Mouse (Mus musculus) heart, embryonic 12.5 days (tissue): ENCODE results near the gene Rundc3b. TPM values are rescaled to one million over a fixed set of nuclear protein-coding genes. Genes with fewer than 3 reads are reported as not detected.

ENCODE experiments used
- ATAC-seq: fragments of 200-750 bp; cut with Nextera tagmentation; 2 replicates; pipeline ENCODE4 v1.8.0; 2017; ENCODE audit warnings: moderate TSS enrichment, moderate library complexity; ENCODE audit not compliant: insufficient number of reproducible peaks, low FRiP score
- H3K27ac ChIP-seq: fragments of 300-500 bp; sonication (generic); 2 replicates; pipeline ENCODE4 v1.5.1; 2016; ENCODE audit warnings: mild to moderate bottlenecking, moderate library complexity; ENCODE audit not compliant: poor library complexity, severe bottlenecking
- H3K27me3 ChIP-seq: fragments of 300-500 bp; sonication (generic); replicated peaks from 2 replicates; pipeline ENCODE4 v1.6.1; 2016; ENCODE audit warnings: mild to moderate bottlenecking, moderate library complexity
- H3K36me3 ChIP-seq: fragments of 300-500 bp; sonication (generic); 2 replicates; pipeline ENCODE4 v1.6.1; 2016; ENCODE audit warnings: mild to moderate bottlenecking, moderate library complexity
- H3K4me1 ChIP-seq: fragments of 300-500 bp; sonication (generic); replicated peaks from 2 replicates; pipeline ENCODE4 v1.6.1; 2016; ENCODE audit warnings: mild to moderate bottlenecking
- H3K4me2 ChIP-seq: fragments of 300-500 bp; sonication (generic); 2 replicates; pipeline ENCODE4 v1.6.1; 2016; ENCODE audit warnings: mild to moderate bottlenecking, moderate library complexity
- H3K4me3 ChIP-seq: fragments of 300-500 bp; sonication (generic); 2 replicates; pipeline ENCODE4 v1.5.1; 2016; ENCODE audit warnings: mild to moderate bottlenecking
- H3K9ac ChIP-seq: fragments of 300-500 bp; sonication (generic); 2 replicates; pipeline ENCODE4 v1.6.1; 2016; ENCODE audit warnings: mild to moderate bottlenecking, moderate library complexity
- H3K9me3 ChIP-seq: fragments of 300-500 bp; sonication (generic); replicated peaks from 2 replicates; pipeline ENCODE4 v1.6.1; 2016; ENCODE audit warnings: mild to moderate bottlenecking, moderate library complexity
- WGBS: fragments of 180-500 bp; shearing (Covaris S2); methylation state at CpG from one replicate; pipeline ENCODE4 v1.1.7; 2016; 5-methylcytosine and 5-hydroxymethylcytosine counted together
- polyA plus RNA-seq: library from polyadenylated mRNA; unstranded; fragments of >200 nt; fragmentation: Nextera tagmentation; extraction: Ambion mirVana; gene quantifications from 2 replicates; pipeline ENCODE4 v1.2.1, GENCODE M21; 2016

Gene Rundc3b
- polyA plus RNA-seq, 1 experiment from 2014 or later: 1.4 TPM

GRCm38 (mm10) chr5:8622071-8622595, 619 bp downstream of the Rundc3b start:
- peak overlapping the region; percentile 100 for H3K4me2 ChIP-seq
- peak overlapping the region; percentile 76 for H3K9ac ChIP-seq
- no peaks in the 10 kb centered on the region for H3K4me1 ChIP-seq
- H3K4me3 ChIP-seq: peak overlapping the region; percentile 80
- WGBS: 1% methylated on average over 49 of the region's 49 CpGs
- H3K9me3 ChIP-seq: no peaks in the 10 kb centered on the region
- ATAC-seq: peak; percentile 64
- no peak overlapping the region for H3K27ac ChIP-seq
- no peaks in the 10 kb centered on the region for H3K36me3 ChIP-seq
- no peaks in the 10 kb centered on the region for H3K27me3 ChIP-seq

GRCm38 (mm10) chr5:8571118-8571517, 51.6 kb downstream of the Rundc3b start:
- Histone ChIP-seq H3K4me1 (no peaks in the 10 kb centered on the region), H3K36me3 (no peaks in the 10 kb centered on the region), H3K4me3 (no peak overlapping the region), H3K9ac (no peak overlapping the region), H3K9me3 (no peaks in the 10 kb centered on the region), H3K4me2 (no peak overlapping the region), H3K27ac (no peak overlapping the region; the same call in 1 of the 2 replicates), H3K27me3 (no peaks in the 10 kb centered on the region)
- 52% methylated on average over 3 of the region's 3 CpGs for WGBS
- no peak for ATAC-seq

DNA sequence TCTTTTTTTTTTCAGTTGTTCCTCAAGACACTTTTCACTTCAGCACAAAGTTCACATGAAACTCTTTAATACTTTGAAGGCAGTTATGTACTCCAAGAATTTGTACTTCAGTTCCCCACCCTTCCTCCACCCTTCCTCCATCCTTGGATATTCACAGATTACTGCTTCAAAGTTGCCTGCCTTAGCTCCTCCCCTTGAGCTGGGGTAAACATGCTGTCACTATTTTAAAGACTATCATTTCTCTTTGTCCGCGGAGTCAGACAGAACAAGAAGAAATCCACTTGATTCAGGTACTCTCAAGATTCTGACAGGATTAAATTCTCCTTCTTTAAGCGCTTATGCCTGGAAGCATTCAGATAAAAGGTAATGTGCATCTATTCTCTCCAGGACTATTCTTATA, 55.9 kb downstream of the Rundc3b start:
- no peak overlapping the region for H3K4me2 ChIP-seq
- ATAC-seq: no peak
- H3K4me1 ChIP-seq: no peaks in the 10 kb centered on the region
- H3K27ac ChIP-seq: no peak overlapping the region
- H3K9ac ChIP-seq: no peak overlapping the region
- no peak overlapping the region for H3K4me3 ChIP-seq
- H3K27me3 ChIP-seq: no peaks in the 10 kb centered on the region
- no peaks in the 10 kb centered on the region for H3K36me3 ChIP-seq
- WGBS: 55% methylated on average over 3 of the region's 3 CpGs
- no peaks in the 10 kb centered on the region for H3K9me3 ChIP-seq

- no peaks in the 10 kb centered on the region for H3K4me1 ChIP-seq
- no peak overlapping the region for H3K4me2 ChIP-seq
- WGBS: 39% methylated on average over 2 of the region's 5 CpGs
- no peak overlapping the region for H3K9ac ChIP-seq
- no peaks in the 10 kb centered on the region for H3K36me3 ChIP-seq
- no peak overlapping the region for H3K4me3 ChIP-seq
- no peak overlapping the region for H3K27ac ChIP-seq
- no peaks in the 10 kb centered on the region for H3K9me3 ChIP-seq
- ATAC-seq: no peak
- no peaks in the 10 kb centered on the region for H3K27me3 ChIP-seq
These were observed 78.2 kb downstream of the Rundc3b start for GRCm38 (mm10) chr5:8544512-8544911.

DNA sequence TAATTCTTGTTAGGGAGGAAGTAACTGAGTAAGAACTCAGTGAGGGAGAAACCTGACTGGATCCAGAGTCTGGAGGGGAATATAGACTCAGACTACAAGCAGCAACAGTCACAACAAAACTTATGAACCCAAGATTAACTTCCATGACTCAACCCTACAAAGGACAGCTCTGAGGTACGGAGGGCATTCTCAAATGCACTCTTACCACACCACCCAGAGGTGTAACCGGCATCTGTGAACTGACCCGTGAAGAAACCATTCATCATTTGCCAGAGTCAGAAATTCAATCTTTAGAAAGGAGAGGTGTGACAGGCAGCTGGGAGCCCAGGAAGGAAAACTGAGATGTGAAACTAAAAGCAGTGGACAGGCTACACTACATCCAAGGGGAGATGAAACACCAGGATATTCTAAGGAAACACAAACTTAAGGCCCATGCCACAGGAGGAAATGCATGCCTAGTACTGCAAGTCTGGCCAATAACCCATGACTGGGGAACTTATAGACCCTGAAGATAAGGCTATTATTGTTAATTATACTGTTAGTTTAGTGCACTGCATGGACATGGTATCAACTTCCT, 80.0 kb downstream of the Rundc3b start:
- 69% methylated on average over 3 of the region's 3 CpGs for WGBS
- Histone ChIP-seq H3K27ac (no peak overlapping the region), H3K9ac (no peak overlapping the region), H3K4me3 (no peak overlapping the region), H3K4me1 (no peaks in the 10 kb centered on the region), H3K36me3 (no peaks in the 10 kb centered on the region), H3K9me3 (no peaks in the 10 kb centered on the region), H3K4me2 (no peak overlapping the region), H3K27me3 (no peaks in the 10 kb centered on the region)
- ATAC-seq: no peak

GRCm38 (mm10) chr5:8541120-8542117, 81.3 kb downstream of the Rundc3b start:
- Histone ChIP-seq H3K4me2 (no peak overlapping the region), H3K27me3 (no peaks in the 10 kb centered on the region), H3K9ac (no peak overlapping the region), H3K4me1 (no peaks in the 10 kb centered on the region), H3K27ac (no peak overlapping the region), H3K4me3 (no peak overlapping the region), H3K9me3 (no peaks in the 10 kb centered on the region), H3K36me3 (no peaks in the 10 kb centered on the region)
- no peak for ATAC-seq
- 76% methylated on average over 7 of the region's 7 CpGs for WGBS

GRCm38 (mm10) chr5:8519006-8519405, 103.7 kb downstream of the Rundc3b start:
- Histone ChIP-seq H3K27me3 (no peaks in the 10 kb centered on the region), H3K4me1 (no peaks in the 10 kb centered on the region), H3K4me3 (no peak overlapping the region), H3K4me2 (no peak overlapping the region), H3K27ac (no peak overlapping the region), H3K9me3 (no peaks in the 10 kb centered on the region), H3K9ac (no peak overlapping the region), H3K36me3 (no peaks in the 10 kb centered on the region)
- 45% methylated on average over 3 of the region's 3 CpGs for WGBS
- ATAC-seq: no peak

DNA sequence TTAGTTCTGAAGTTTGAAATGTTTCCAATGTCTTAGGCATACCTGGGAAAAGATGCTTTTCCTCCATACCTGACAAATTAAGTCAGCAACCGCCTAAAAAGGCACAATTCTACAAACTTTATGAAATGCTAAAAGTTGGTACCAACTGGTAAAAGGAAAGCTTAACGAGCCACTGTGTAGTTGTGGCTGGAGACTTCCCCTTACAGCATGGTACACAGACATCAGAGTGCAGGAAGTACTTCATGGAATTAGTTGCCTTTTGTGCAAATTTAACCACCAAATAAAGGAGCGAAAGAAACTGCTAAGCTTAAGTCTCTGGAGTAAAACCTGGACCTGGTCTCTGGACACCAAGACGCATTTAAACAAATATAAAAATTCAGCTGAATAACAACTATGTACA, 131.0 kb downstream of the Rundc3b start:
- 76% methylated on average over 4 of the region's 4 CpGs for WGBS
- Histone ChIP-seq H3K36me3 (no peaks in the 10 kb centered on the region), H3K27me3 (no peaks in the 10 kb centered on the region), H3K4me3 (no peak overlapping the region), H3K9ac (no peak overlapping the region), H3K4me2 (no peak overlapping the region), H3K4me1 (no peaks in the 10 kb centered on the region), H3K9me3 (no peaks in the 10 kb centered on the region), H3K27ac (no peak overlapping the region)
- no peak for ATAC-seq

- Histone ChIP-seq H3K36me3 (no peaks in the 10 kb centered on the region), H3K4me3 (no peak overlapping the region), H3K4me1 (no peaks in the 10 kb centered on the region), H3K9ac (no peak overlapping the region), H3K27ac (no peak overlapping the region), H3K27me3 (no peaks in the 10 kb centered on the region), H3K9me3 (no peaks in the 10 kb centered on the region), H3K4me2 (no peak overlapping the region)
- WGBS: 47% methylated on average over 6 of the region's 6 CpGs
- no peak for ATAC-seq
These were observed 133.2 kb downstream of the Rundc3b start for GRCm38 (mm10) chr5:8489471-8490110.

- Histone ChIP-seq H3K9ac (no peak overlapping the region), H3K36me3 (no peaks in the 10 kb centered on the region), H3K9me3 (no peaks in the 10 kb centered on the region), H3K27ac (no peak overlapping the region), H3K4me3 (no peak overlapping the region), H3K27me3 (no peaks in the 10 kb centered on the region), H3K4me1 (no peaks in the 10 kb centered on the region), H3K4me2 (no peak overlapping the region)
- WGBS: 94% methylated on average over 2 of the region's 2 CpGs
- ATAC-seq: no peak
These were observed 134.0 kb downstream of the Rundc3b start for GRCm38 (mm10) chr5:8488701-8489297.
